Mouse (Mus musculus): Measurements from ENCODE around the gene Tyk2. TPM values are rescaled to one million over a fixed set of nuclear protein-coding genes. Genes with fewer than 3 reads are reported as not detected.

Tyk2 gene
- 10 to 100 TPM; 14.2 to 14.3 TPM for total RNA-seq (2021)
- long read RNA-seq, experiment 1, full-length matches to known transcripts, result 3 of 13 reads
- long read RNA-seq, experiment 1, partial matches to known transcripts, result 4 of 13 reads
- long read RNA-seq, experiment 1, other reads (novel, unspliced or antisense), result 6 of 13 reads
- long read RNA-seq, experiment 2, partial matches to known transcripts, result 2 of 12 reads
- long read RNA-seq, experiment 2, other reads (novel, unspliced or antisense), result 10 of 12 reads

DNA sequence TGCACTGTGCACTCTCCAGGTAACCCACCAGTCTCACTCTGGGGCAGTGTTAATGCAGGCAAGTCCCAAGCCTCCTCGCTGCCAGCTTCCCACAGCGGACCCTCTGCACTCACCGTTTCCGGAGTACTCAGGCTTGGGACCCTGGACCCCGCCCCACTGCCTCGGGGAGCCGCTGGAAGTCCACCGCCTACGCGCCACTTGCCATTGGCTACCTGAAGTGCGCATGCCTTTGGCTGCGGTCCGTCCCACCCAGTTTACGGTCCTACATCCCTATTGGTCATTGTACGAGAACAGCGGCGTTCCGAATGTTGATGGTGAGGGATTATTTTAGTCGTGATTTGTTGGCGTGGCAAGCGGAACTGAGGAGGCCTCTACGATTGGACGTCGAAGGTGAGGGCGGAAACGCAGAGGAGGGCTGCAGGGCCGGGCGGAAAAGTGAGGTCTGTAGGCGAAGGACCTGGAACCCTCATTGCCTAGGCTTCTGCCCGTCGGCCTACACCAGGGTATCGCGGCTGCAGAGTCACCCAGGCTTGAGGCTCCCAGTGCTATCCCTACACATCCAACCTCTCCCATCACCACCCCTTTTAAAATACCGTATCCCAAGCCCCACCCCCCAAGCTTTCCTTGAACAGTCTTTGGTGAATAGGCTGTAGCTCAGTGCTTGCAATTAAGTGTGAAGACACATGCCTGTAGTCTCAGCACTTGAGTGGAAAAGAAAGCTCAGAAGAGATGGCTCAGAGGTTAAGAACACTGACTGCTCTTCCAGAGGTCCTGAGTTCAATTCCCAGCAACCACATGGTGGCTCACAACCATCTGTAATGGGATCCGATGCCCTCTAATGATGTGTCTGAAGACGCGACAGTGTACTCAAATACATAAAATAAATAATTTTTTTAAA, at the start of gene Tyk2:
Gene Tyk2, minus strand, starts transcription at position 185 of the 898 bp plus-strand sequence.
- DNase-seq (ENCODE audit: low spot score in 2 of 2), result peak; percentile 87 to 97

DNA sequence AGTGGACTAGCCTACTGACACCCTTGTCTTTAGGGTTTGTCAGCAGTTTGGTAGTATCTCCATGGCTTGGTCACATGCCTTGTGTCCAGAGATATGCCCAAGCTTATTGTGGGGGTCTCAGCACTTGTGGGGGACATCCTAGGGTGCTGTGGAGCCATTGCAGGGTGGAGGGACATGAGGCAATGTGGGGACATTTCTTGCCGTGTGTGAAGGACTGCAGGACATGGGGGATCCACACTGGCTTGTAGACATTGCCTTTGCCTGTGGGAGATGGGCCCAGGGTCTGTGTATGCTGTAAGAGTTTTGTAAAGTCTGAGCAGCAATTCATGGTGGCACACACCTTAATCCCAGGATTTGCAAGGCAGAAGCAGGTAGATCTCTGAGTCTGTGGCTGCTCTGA, 49.8 kb upstream of the Tyk2 start:
- DNase-seq (ENCODE audit: low spot score in 2 of 2), result no peak

DNA sequence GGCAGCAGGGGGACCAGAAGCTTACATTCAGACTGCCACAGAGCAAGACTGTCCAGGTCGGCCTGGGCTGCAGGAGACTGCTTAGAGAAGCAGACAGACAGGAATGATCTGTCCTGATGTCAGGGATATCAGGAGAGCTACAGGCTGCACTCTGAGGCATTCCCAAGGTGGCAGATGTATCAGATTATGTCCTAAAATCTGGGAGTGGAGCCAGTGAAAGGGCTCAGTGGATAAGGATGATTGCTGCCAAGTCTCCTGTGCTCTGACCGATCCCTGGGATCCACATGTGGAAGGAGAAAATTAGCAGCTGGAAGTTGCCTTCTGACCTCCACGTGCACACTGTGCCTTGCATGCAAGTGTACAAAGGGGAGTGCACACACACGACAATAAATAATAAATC, 49.4 kb upstream of the Tyk2 start:
- no peak for DNase-seq (ENCODE audit: low spot score in 2 of 2)

DNA sequence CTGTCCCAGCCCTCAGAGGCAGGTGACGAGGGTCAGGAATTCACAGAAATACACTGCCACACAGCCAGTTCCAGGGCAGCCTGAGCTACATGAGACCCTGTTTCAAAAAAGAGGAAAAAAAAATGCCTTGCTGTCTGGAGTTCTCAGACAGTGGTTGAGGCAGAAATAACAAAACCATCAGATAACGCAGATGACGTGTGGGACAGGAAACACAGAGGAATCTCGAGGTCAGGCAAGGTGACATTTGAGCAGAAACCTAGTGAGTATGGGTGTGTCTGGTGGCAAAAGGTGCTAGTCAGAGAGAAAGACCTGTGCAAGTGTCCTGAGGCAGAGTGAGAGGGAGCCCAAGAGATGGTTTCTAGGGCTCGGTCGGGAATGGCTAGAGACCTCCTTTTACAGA, 41.3 kb upstream of the Tyk2 start:
- no peak for DNase-seq (ENCODE audit: low spot score in 2 of 2)

DNA sequence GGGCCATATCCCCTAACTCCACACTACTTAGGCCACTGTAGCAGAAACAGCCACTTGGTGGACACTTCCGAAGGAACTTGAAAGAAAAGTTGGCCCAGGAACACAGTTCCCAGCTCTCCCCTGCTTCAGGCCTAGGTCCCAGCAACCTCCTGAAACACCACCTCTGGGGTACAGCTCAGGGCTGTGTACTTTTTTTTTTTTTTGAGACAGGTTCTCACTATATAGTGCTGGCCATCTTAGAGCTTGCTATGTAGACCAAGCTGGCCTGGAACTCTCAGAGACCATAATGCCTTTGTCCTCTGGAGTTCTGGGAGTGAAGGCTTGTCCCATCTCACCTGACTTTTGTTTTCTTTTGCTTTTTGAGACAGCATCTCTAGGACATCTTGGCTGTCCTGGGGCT, 38.1 kb upstream of the Tyk2 start:
- no peak for DNase-seq (ENCODE audit: low spot score in 2 of 2)

DNA sequence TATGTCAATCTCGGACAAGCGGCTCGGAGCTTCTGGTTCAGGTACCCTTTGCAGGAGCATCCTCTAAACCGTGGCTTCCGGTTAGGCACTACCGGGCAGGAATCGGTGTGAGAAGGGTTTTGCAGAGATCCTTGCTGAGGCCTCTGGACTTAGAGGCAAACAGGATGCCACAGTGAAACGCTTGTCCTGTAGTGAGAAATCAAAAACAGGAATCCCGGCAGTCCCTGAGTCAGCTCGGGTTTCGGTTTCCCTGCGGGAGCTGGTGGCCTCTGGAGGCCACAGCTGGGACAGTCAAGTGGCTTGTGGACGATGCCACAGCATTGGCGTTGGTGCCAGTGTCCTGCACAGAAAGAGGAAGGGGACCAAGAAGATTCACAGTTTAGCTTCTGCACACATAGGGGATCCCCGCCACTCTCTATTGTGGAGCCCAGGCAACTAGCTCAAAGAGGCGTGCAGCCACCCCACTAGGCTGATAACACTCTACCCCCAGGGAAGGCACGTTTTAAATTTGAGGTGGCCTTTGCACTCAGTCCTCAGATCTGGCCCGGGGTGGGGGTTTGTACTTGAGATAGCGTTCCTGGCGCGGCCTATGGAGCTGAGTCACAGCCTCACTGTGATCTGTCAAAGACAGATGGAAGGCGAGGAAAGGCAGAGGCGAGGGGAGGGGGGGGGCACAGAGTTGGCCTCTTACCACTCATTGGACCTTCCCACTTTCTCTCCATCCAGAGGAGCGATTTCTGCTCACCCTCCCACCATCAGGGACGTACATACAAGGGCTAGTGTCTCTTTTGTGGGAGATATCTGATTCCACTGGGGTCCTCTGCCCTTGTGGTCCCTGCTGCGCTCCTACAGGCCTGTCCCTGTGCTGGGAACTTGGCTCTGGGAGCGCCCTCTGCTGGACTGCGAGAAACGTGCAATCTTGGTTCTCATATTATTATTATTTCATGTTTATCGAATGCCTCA, 37.4 kb upstream of the Tyk2 start:
- DNase-seq (ENCODE audit: low spot score in 2 of 2), result peak; percentile 53 to 73

DNA sequence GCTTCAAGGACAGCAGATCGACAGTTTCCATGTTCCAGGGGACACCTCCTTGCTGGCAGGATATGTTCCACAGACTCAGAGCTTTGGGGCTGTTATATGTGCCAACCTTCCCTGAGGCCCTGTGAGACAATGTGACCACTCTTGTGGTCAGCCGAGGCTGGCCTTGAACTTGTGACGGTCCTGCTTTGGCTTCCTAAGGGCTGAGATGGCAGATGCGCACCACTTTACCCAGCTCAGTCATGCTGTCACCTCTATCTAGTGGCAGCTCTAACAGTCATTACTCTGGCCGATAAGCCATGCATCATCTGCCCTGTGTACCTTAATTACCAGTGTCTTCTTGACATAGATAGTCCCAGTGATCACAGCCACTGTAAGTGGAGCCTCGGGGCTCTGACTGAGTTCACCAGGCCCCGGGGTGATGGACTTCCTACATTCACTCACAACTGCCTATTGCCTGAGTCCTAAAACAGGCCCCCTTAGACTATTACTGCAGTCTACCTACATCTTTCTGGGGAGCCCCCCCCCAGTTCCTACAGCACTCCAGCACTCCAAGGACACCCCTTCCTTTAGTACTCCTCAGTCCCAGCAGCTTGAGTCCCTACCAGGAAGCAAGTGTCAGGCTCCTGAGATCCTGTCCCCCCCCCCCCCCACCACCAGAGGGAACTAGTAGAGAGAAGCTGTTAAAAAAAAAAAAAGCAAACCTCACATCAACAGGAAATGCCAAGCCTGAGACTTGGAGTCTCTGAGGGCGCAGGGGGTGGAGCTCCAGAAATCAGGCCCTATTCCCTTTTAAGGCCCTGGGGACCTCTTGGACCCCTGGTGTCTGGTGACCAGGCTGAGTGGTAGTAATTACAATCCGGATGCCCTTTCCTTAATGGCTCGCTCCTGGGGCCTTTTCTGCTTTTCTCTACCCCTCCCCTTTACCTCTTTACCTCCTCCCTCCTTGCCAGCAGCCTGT, 36.4 kb upstream of the Tyk2 start:
- DNase-seq (ENCODE audit: low spot score in 2 of 2), result no peak

DNA sequence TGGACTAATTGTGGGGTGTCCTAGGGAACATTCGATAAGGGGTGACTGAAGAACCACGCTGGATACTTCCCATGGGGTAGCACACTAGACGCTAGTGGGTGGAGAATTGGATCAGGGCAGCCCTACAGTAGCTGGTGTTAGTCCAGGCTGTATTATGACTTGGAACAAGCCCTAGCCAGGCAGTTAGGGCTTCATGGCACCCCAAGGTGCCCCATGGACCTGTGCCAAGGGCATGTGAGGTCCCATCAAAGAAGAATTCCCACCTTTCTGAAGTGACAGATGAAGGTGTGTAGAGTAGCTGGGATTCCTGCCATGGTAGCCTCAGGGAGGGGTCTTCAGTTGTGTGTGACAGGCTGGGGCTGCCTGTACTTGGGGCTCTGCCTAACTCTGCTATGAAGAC, 35.5 kb upstream of the Tyk2 start:
- DNase-seq (ENCODE audit: low spot score in 2 of 2), result no peak

DNA sequence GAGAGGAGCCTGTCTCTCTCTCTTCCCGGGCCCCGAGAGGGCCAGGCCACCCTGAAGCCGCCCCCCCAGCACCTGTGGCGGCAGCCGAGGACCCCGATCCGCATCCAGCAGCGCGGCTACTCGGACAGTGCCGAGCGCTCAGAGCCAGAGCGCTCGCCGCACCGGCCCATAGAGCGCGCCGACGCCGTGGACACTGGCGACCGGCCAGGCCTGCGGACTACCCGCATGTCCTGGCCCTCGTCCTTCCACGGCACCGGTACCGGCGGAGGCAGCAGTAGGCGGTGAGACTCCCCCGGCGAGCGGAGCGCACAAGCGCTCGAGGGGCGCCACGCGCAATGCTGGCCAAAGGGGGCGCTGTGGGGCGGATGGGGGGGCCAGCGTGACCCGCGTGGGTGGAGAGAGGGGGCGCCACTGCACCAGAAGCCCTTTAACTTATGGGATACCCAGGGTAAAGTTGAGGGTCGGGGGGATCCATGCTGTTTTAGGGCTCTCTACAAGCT, 35.0 kb upstream of the Tyk2 start:
- DNase-seq (ENCODE audit: low spot score in 2 of 2), result peak in 1 of 2 experiments; percentile 59

DNA sequence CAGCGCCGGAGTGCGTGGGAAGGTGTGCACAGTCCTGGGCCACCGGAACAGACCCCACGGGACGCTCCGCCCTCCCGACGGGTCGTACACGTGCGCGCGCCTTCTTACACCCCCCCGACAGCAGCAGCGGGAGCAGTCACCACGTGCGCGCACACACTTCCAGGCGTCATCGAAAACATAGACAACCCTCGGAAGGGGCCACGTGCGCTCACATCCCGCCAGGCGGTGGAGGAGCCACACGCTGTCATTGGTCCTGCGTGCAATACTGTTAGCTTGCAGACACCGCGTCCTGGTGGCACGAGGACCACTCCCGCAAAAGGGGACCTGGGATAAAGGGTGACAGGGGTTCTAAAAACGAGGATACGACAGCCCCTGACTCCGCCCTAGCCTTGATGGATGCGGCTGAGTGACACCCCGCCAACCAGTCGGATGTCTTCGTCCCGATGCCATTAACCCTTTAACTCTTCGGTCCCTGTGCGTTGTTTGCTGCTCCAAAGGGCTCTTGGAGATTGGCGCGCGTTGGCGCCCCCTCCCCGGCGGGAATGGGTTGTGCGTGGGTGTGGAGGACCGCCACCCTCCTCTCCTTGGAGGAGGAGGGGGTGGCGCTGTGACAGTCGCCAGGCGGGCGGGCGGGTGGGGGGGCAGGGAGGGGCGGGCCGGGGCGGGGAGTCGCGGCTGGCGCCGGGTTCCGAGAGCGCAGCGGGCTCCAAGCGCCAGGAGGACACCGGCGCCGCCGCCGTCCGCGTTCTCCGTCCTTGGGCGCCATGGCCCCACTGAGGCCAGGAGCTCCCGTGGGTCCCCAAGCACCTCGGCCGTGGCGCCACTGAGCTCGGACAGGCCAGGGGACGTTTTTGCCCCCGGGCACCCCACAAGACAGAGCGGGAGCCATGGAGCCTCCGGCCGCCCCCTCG, 34.3 kb upstream of the Tyk2 start, which contains the start of gene Pde4a:
Gene Pde4a, plus strand, starts transcription at position 674 of the 911 bp plus-strand sequence.
- peak; percentile 83 to 89 for DNase-seq (ENCODE audit: low spot score in 2 of 2)

DNA sequence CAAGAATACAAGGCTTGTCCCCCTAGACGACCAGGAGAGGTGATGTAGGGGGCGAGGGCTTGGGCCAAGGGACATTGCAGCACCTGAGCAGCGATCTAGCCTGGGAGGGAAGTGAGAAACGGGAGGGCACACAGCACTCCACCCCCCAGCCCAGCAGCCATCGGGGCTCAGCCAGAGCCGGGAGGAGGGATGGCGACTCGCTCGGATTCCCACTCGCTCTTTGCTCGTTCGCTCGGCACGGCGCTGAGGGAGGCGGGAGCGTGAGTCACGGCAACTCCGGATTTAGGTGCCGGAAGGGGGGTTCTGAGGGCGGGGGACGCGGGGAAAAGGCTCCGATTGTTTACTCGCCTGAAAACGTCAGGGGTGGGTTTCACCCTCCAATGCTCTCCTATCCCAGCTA, 33.0 kb upstream of the Tyk2 start:
- DNase-seq (ENCODE audit: low spot score in 2 of 2), result peak in 1 of 2 experiments; percentile 45

DNA sequence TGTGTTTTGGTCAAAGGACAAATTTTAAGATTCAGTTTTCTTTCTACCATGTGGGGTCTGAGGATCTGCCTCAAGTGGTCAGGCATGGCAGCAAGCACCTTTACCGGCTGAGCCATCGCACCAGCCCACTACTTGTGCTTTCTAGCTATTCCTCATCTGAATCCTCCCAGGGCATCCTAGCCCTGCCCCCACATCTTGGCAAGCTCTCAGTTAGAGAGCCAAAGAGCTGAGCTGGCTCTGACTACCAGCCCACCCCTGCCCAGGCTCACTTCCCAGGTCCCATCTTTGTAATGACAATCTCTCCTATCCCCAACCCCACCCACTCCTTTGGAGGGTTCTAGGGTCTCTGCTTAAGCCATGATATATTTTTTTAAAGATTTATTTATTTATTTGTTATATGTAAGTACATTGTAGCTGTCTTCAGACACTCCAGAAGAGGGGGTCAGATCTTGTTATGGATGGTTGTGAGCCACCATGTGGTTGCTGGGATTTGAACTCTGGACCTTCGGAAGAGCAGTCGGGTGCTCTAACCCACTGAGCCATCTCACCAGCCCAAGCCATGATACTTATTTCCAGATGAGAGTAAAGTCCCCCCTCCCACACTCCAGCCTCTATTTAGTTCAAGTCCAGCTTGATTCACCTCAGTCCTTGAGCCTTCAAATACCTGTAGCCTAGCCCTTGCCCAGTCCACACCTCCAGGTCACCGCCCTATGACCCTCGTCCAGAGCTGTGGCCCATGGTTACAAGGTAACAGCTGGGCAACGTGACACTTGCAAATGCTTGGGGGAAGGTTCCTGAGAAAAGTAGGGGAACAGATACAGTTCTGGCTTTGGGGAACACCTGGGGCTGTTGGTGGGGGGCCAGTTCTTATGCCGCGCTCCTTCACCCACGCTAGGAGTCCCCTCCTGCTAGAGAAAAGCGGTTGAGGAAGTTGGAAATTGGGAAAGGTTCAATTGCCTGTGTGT, 32.3 kb upstream of the Tyk2 start:
- DNase-seq (ENCODE audit: low spot score in 2 of 2), result no peak

DNA sequence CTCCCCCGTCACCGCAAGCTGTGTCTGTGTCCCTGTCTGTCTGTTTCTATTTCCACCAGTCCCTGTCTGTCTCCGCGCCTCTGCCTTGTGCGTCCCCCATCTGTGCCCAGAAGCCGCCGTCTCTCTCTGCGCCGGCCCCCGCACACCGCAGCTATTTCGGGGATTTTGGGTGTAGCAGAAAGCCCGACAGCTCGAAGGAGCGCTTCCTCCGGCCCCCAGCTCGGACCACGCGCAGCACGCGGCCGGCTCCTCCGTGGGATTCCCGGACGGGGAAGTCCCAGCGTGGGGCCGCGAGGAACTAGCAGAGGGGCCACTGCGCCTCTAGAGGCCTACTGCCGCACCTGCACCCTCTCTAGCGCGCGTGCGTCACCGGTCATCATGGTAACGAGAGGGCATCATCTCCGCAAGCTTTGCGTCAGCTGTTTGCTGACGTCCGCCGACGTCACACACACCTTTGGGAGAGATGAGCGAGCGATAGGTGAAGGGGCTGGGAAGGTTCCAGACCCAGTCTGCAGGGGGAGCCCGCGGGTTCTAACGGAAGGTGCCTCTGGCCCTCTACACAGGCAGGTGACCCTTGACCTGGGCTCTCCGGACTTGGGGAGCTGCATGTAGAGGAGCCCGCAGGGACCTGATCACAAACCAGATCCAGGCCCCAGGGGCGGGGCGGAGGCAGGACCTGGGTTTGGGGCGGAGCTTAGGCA, 30.3 kb upstream of the Tyk2 start:
- DNase-seq (ENCODE audit: low spot score in 2 of 2), result peak; percentile 92 to 96

DNA sequence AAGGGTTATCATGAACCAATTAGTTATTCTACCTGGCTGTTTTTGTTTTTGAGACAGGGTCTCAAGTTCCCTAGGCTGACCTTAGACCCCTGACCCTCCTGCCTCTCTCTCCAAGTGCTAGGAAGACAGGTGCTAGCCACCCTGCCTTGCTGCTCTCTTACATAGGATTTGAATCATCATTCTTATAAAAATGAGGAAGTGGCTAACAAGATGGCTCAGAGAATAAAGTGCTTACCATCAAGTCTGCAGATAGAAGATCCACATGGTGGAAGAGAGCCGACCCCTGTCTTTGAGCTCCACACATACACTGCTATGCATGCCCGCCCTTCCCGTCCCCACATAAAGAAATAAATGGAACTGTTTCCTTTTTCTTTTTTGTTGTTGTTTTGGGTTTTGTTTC, 23.7 kb upstream of the Tyk2 start:
- no peak for DNase-seq (ENCODE audit: low spot score in 2 of 2)

DNA sequence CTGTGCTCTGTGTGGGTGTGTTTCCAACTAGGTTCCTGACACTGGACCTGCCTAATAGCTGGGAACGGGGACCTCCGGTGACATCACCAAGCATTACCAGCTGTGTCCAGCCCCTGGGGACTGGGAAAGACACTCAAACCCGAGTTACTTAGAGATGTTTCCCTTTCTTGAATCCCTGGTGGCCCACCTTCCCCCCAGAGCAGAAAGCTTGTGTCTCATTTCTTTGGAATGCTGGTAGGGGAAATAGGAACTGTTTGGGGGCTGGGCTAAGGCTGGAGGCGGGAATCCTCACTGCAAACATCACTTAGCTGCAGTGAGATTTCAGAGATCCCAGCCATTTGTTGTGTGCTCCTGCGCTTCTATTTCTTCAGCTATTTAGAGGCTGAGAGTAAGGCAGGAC, 22.8 kb upstream of the Tyk2 start:
- DNase-seq (ENCODE audit: low spot score in 2 of 2), result no peak

DNA sequence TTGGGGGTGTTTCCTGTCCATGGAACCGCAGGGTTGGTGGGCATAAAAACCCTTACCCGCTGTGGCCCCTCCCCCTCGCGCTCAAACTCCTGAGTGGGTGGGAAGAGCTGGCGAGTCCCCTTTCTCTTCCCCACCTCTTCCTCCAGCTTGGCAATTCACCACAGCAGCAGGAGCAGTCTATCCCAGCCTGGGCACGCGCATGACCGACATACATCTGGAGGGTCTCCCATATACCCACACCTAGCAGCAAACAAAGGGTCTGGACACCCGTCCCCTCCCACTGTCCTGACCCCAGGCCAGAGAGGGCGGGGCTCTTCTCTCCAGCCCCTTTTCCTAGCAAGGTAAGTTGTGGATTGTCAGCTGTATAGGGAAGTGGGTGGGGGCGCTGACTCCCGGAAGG, 22.3 kb upstream of the Tyk2 start:
- DNase-seq (ENCODE audit: low spot score in 2 of 2), result no peak

DNA sequence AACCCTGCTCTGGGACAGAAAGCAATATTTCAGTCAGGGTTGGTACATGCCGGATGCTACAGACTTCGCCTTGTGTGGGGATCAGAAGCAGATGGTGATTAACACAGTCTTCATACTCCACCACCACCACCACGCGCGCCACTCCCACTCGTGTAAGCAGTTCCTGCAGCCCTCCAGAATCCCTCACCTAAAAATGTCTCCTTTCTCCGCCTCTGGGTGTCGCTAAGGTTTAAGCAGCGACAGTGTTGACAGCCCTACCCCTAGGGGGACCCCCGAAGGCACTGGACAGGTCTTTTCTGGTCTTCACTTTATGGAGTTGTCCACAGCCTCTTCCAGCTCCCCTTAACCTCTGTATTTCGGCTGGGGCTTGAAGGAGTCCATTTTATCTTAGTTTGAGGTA, 21.7 kb upstream of the Tyk2 start:
- DNase-seq (ENCODE audit: low spot score in 2 of 2), result peak; percentile 62 to 77

Data from layer of hippocampus, postnatal 14 days (tissue).